Mouse (Mus musculus): Measurements from ENCODE around the gene Olfr107.

Olfr107 gene

DNA sequence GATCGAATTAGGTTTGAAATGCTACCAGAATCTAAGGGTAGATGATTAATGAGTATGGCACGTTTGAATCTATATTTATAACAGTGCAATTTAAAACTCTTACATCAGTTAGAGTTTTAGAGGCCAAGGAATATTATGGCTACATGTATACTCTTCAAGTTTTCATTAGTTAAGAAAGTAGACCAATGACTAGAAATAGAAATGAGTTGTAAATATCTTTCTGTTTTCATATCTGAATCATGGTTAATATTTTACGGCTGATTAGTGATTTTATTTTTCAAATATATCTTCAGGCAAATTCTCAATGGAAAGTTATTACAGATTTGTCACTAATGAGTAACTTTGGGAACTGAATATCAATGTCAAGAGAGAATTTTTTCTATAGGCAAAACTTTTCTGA is at the start of gene Olfr107:
Gene Olfr107 (plus strand): TSS at position 301 of the 400 bp plus-strand sequence.
- no peak for DNase-seq (ENCODE audit: low spot score in 2 of 2)

DNA sequence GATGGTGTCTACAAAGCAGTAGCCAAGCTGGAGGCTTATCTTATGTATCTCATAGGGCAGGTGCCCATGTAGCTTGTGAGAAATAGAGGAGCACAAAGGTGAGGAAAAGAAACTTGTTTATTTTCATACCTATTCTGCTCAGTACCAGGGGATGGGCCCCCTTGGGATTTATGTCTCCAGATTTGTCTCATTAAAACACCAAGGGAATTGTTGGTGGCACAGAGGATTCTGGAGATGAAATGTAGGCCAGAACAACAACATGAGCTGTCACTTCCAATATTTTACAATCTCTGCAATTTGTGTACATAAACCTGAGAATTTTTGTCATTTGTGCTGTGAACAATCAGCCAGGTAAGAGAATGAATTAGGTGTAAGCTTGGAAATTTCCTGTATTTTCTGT is 39.7 kb upstream of the Olfr107 start, which contains the start of gene Olfr104-ps:
Gene Olfr104-ps (plus strand): TSS at position 301 of the 400 bp plus-strand sequence.
- no peak for DNase-seq (ENCODE audit: low spot score in 2 of 2)

DNA sequence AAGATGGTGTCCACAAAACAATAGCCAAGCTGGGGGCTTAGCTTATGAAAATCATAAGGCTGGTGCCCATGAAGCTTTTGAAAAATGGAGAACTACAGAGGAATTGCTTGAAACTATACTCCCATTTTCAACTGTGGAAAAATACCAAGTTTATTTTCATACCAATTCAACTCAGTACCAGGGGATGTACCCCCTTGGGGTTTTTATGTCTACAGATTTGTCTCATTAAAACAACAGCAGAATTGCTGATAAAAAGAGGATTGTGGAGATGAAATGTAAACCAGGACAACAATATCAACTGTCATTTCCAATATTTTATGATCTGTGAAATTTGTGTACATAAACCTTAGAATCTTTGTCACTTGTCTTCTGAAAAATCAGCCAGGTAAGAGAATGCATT is 20.3 kb upstream of the Olfr107 start, which contains the start of gene Olfr105-ps:
Gene Olfr105-ps (plus strand): TSS at position 301 of the 400 bp plus-strand sequence.
- no peak for DNase-seq (ENCODE audit: low spot score in 2 of 2)

DNA sequence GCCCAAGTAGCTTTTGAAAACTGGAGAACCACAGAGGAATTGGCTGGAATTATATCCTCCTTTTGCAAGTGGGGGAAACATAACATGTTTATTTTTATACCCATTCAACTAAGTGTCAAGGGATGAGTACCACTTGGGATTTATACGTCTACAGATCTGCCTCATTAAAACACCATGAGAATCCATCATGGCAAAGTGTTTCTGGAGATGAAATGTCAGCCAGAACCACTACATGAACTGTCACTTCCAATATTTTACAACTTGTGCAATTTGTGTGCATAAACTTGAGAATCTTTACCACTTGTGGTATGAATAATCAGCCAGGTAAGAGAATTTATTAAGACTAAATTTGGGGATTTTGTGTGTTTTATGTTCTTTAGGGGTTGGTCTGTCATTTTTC is 8.9 kb upstream of the Olfr107 start, which contains the start of gene Olfr106-ps:
Gene Olfr106-ps (plus strand): TSS at position 301 of the 400 bp plus-strand sequence.
- no peak for DNase-seq (ENCODE audit: low spot score in 2 of 2)

DNA sequence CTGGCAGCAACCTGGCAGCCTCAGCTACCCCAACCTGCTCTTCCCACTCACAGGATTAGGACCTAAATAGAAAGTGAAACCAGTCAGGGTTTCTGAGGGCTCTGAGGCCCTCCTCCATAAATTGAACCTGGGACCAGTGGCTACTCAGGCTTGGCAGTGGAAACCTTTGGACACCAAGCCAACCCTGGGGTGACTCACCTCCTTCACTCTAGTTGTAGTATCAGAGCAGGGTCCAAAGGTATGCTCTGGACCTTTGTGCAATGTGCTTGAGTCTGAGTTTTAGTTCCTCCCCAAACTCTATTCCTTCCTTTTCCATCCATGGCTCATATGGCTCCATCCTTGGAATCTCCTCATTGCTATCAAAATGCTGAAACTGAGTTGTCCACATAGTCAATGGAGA is 14.4 kb downstream of the Olfr107 start:
- no peak for DNase-seq (ENCODE audit: low spot score in 2 of 2)

DNA sequence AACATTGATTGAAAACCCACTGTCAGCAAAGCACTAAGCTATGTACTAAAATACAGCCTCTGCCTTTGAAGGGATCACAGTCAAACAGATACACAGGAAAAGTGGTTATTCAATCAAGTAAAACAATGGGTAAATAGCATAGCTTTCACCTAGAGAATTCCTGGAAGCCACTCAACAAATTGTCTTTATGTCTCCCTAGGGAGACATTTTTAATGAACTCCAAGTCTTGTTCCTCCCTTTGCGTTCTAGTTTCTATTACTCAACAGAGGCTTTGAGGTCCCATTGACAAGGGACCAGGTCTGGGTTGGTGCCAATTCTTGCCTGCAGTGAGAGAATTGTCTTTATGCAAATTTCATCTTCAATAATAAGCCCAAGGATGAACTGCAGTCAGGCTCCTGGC is 46.2 kb downstream of the Olfr107 start, which contains the start of gene Olfr108:
Gene Olfr108 (plus strand): TSS at position 301 of the 400 bp plus-strand sequence.
- no peak for DNase-seq (ENCODE audit: low spot score in 2 of 2)
